Mouse (Mus musculus) embryo, embryonic 11.5 days (tissue): ENCODE data around the gene Cbx7.
"Not testable (repeated sequence)": the region's sequence is repeated elsewhere in the genome, so short reads cannot be mapped to it uniquely, and the experiment has no call there.

ENCODE experiments used
- DNase-seq: peaks from one replicate; pipeline ENCODE4 v3.0.0-alpha.2; 2012; ENCODE audit warnings: low read depth, low spot score

The Cbx7 gene

DNA sequence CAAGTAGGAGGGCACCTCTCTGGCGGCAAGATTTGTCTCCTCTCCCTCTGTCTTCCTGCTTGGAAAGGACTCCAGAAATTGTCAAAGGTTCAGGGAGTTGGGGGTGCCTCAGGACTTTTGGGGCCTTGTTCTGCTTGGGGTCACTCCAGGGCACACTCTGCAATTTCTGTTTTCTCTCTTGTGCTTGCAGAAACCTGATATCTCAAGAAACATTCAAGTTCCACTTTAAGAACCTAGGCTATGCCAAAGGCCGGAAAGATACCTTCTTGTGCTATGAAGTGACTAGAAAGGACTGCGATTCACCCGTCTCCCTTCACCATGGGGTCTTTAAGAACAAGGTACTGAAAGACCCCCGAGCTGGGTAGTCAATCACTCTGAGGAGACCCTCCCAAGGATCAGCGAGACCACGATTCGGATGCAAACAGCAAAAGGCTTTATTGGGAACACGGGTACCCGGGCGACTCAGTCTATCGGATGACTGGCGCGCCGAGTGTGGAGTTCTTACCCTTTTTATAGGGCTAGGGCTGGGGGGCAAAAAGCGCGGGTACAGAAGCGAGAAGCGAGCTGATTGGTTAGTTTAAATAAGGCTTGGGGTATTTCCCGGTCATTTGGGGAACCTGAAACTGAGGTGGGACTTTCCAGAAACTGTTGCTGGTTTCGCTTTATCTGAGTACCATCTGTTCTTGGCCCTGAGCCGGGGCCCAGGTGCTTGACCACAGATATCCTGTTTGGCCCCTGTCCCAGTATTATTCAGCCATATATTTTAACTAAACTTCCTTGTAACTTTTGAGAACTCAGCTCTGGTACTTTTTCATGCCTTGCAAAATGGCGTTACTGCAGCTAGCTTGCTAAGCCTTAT, 75.5 kb downstream of the Cbx7 start:
- not testable (repeated sequence) for DNase-seq

DNA sequence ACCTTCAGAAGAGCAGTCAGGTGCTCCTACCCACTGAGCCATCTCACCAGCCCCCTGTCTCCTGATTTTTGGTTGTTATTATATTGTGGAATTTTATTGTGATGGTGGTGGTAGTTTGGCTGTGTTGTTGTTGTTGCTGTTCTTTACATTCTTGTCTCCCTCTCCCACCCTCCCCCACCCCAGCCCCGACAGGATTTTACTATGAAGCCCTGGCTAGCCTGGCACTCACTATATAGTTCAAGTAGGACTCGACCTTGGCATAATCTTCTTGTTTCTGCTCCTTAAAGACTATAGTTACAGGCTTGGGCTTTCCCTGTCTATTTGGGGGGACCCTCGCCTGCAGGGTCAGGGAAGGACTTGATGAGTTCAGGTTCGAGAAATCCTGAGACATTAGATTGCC, 76.6 kb downstream of the Cbx7 start:
- DNase-seq: no peak

GRCm38 (mm10) chr15:79893824-79894123, 77.1 kb downstream of the Cbx7 start:
- DNase-seq: no peak

- DNase-seq: no peak
These were observed 77.7 kb downstream of the Cbx7 start for GRCm38 (mm10) chr15:79892995-79893823.

GRCm38 (mm10) chr15:79892213-79892541, 78.7 kb downstream of the Cbx7 start:
- no peak for DNase-seq

DNA sequence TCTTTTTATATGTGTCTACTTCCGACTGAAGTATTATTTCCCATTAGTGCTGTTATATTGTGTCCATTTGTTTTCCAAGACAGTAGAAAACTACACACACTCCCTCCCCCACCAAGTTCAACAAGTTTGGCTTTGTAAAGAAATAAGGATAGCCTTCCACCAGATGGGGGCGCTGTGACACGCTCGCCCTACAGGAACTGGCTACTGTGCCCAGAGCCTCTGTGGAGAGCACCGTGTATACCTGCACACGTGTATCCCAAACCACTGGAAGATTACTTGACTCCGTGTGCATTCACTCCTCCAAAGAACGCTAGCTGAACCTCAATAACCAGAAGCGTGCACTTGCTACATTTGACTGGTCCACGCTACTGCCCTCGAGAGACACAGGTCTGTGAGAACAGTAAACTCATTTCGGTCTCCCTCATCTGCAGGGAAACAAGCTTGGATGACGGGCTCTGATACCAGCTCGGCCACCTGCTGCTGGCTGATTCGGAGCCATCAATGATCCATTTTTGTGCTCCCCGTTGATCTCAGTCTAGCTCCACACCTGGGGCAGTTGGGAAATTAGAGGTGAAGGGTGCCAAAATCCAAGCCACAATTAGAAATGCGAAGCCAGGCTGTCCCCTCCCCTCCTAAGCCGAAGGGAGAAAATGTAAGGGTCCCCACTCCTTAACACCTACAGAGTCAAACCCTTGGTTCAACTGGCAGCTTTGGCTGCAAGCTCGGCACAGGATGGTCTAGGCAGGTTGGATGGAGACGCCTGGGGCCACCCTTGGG, 79.3 kb downstream of the Cbx7 start, which contains the start of gene Apobec3:
TSS of gene Apobec3 (plus strand) at position 224 of the 777 bp plus-strand sequence.
- peak; percentile 50 for DNase-seq

- DNase-seq: no peak
These were observed 86.1 kb downstream of the Cbx7 start for GRCm38 (mm10) chr15:79884820-79885219.

GRCm38 (mm10) chr15:79883352-79883822, 87.5 kb downstream of the Cbx7 start:
- DNase-seq: peak; percentile 77

DNA sequence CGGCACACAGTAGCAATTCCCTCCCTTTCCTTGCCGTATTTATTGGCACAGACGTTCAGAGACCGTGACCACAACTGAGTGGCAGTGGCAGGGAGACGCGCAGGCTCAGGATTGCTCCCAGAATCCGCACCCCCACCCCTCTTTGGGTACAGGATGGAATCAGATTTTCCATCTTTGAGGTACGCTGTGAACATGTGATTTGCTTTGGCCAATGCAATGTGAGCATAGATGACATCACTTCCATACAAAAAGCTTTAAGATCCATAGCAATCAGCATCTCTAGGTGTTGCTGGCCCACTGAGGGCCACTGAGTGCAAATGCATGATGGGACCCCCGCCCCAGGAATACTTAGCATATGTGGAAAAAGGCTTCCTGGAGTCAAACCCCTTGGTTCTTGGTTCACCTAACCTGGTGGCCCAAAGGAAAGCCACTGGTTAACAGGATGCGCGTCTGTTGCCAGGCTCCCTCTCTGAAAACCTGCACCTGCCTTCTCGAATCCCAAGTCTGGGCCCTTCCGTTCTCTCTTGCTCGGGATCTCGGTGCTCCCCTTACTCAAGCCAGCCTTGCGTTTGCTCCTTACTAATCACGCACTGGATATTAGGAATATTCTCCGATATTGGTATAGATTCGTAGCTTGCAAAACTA, 88.2 kb downstream of the Cbx7 start:
- no peak for DNase-seq

GRCm38 (mm10) chr15:79880477-79880876, 90.4 kb downstream of the Cbx7 start:
- no peak for DNase-seq

DNA sequence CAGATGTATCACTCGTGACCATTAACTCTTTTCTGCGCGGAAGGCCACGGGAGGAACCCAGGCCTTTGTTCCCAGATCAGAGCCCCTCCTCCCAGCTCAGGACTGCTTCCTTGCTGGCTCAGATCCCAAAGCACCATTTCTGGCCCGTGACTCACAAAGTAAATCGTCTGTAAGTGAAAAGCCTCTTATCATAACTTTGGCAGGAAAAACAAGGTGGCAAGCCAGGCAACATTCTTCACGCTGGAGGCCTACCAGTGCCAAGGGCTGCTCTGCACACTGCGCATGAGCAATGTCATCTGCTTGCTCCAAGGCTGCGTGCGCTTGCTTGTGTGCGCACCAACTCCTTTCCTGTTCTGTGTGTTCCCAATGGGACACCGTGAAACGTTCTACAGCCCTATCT, 91.6 kb downstream of the Cbx7 start:
- DNase-seq: no peak

- DNase-seq: no peak
These were observed 92.2 kb downstream of the Cbx7 start for GRCm38 (mm10) chr15:79878725-79879136.

GRCm38 (mm10) chr15:79875261-79875995, 95.5 kb downstream of the Cbx7 start:
- no peak for DNase-seq

- DNase-seq: no peak
These were observed 96.9 kb downstream of the Cbx7 start for GRCm38 (mm10) chr15:79873995-79874394.

- DNase-seq: no peak
These were observed 97.4 kb downstream of the Cbx7 start for GRCm38 (mm10) chr15:79873545-79873944.

DNA sequence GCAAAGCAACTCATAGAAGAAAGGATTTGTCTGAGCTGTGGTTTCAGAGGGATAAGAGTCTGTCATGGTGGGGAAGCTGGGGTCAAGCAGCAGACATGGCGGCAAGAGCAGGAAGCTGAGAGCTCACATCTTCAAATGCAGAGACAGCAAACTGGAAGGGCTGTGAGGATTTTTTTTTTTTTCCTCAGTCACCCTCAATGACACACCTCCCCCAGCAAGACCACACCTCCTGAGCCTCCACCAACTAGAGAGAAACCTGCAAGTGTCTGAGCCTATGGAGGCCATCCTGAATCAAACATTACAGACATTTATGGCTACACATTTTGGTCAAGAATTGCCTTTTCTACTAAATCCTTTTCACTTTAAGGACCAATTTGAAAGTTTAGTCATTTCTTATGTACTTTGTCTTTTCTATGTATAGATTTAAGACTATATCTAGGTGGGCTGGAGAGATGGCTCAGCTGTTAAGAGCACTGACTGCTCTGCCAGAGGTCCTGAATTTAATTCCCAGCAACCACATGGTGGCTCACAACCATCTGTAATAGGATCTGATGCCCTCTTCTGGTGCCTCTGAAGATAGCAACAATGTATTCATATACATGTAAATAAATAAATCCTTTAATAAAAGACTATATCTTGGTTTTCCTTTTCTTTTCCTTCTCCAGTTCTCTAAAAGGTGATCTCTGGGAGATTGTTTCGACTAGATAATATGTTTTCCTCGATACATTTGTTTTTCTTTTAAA, 103.5 kb downstream of the Cbx7 start:
- DNase-seq: no peak
